Comparison of ENCODE assay signal across 25 mouse cellular contexts in the genomic region with DNA sequence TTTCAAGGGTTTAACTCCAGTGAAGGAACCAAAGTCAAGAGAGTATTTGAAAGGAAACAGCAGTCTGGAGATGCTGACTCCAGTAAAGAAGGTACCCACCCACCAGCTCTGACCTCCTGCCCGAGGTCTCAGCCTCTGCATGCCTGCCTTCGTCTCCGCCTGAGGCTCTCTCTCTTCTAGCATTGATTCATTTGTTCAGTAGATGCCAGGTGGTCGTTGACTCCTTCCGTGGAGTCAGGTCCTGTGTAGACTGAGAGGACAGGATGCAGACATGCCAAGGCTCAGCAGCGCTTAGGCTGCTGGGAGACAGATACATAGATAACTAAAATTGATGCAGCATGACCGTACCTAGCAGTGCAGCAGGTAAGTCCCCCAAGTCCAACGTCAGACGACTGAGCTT. TPM values are rescaled to one million over a fixed set of nuclear protein-coding genes. Genes with fewer than 3 reads are reported as not detected.
A peak's percentile ranks its signal among the peaks of the same experiment; 100 is the strongest.
DNase-seq lines count a peak whose midpoint lies in the region; ATAC-seq lines count a peak whose summit lies in the region.
"Had no signal": no experiment of that assay in that cellular context is flagged by ENCODE, and none has a peak within 500 bp of the region (broad histone marks: within the 10 kb centered on the region; RNA-seq: fewer than 3 reads in every experiment).

No protein-coding gene starts in this region.

- no peaks in the 10 kb centered on the region for H3K27me3 ChIP-seq in midbrain, embryonic 11.5 days (ENCODE audit: control insufficient read depth, insufficient read depth, low read length)
- no peaks in the 10 kb centered on the region for H3K27me3 ChIP-seq in midbrain, embryonic 13.5 days
- H3K27me3 ChIP-seq: CH12.LX, Patski had no signal

- peak; percentile 75 for DNase-seq in heart, adult 11 months
- DNase-seq in heart, postnatal 25 days (ENCODE audit: low spot score), result no peak
- DNase-seq in midbrain, embryonic 11.5 days (ENCODE audit: low spot score, missing footprints), result peak; percentile 51
- DNase-seq: adrenal gland, adult 2 months; adrenal gland, adult 8-10 months; adrenal gland, postnatal 10 days; adrenal gland, postnatal 14 days; adrenal gland, postnatal 25 days; adrenal gland, postnatal 36 days; B cell, adult 2 months; cerebellum, adult 11 months; cerebellum, adult 11-12 months; cerebellum, adult 18-20 months had no signal

- H3K9me3 ChIP-seq in midbrain, embryonic 11.5 days (ENCODE audit: control insufficient read depth, low read length), result no peaks in the 10 kb centered on the region
- no peaks in the 10 kb centered on the region for H3K9me3 ChIP-seq in midbrain, embryonic 13.5 days
- H3K9me3 ChIP-seq: G1E had no signal

- H3K27ac ChIP-seq in midbrain, embryonic 11.5 days (ENCODE audit: low read depth, low read length), result no peak overlapping the region
- no peak overlapping the region for H3K27ac ChIP-seq in midbrain, embryonic 13.5 days

- ATAC-seq in midbrain, embryonic 11.5 days (ENCODE audit: low FRiP score), result no peak
- ATAC-seq in midbrain, embryonic 13.5 days, result no peak
- ATAC-seq: activated CD4-positive, CD25-positive, alpha-beta regulatory T cell, adult 4 months; CD4-positive, CD25-positive, alpha-beta regulatory T cell, adult 4 months; Patski had no signal

- intact Hi-C loops in heart, postnatal 25 days (cut with DNase I), result no loop called here

- no peak overlapping the region for H3K4me3 ChIP-seq in midbrain, embryonic 11.5 days (ENCODE audit: low read depth, low read length)
- H3K4me3 ChIP-seq in midbrain, embryonic 13.5 days (replicated peaks), result no peak overlapping the region

- 0 out of 2 replicates have a peak, but pooled peaks cover 2% of the 10 kb centered on the region for H3K4me1 ChIP-seq in midbrain, embryonic 11.5 days (ENCODE audit: control insufficient read depth, insufficient read depth, low read length)
- no peaks in the 10 kb centered on the region for H3K4me1 ChIP-seq in midbrain, embryonic 13.5 days (replicated peaks)

- H3K9ac ChIP-seq in midbrain, embryonic 11.5 days (ENCODE audit: low read length), result no peak overlapping the region
- H3K9ac ChIP-seq in midbrain, embryonic 13.5 days (replicated peaks), result no peak overlapping the region

- H3K4me2 ChIP-seq in midbrain, embryonic 11.5 days, result no peak overlapping the region
- no peak overlapping the region for H3K4me2 ChIP-seq in midbrain, embryonic 13.5 days (replicated peaks)

- 89% methylated on average over 9 of the region's 9 CpGs for WGBS in midbrain, embryonic 11.5 days
- 94% methylated on average over 9 of the region's 9 CpGs for WGBS in midbrain, embryonic 13.5 days

- H3K36me3 ChIP-seq in midbrain, embryonic 11.5 days (ENCODE audit: control insufficient read depth, insufficient read depth, low read length), result peaks cover 4% of the 10 kb centered on the region; the same call in 1 of the 2 replicates
- H3K36me3 ChIP-seq in midbrain, embryonic 13.5 days, result peaks cover 50% of the 10 kb centered on the region

RNA-seq across cellular contexts. Expression of a gene that starts 9.3 kb away (rescaled TPM):
- 1 to 10 TPM; 2.4 to 3.9 TPM for total RNA-seq in heart, postnatal 25 days (2021)
- 56.7 and 59.0 TPM in 2 replicates for polyA plus RNA-seq in midbrain, embryonic 11.5 days (2014; fragmentation: Nextera tagmentation; extraction: Ambion mirVana)
- 41.2 and 46.1 TPM in 2 replicates for polyA plus RNA-seq in midbrain, embryonic 13.5 days (2015; fragmentation: Nextera tagmentation; extraction: Ambion mirVana)

RNA-seq across cellular contexts. Expression of a gene that starts 53.9 kb away (rescaled TPM):
- total RNA-seq in heart, postnatal 25 days (2021), result not detected
- polyA plus RNA-seq in midbrain, embryonic 11.5 days (2014; fragmentation: Nextera tagmentation; extraction: Ambion mirVana), result 0.19 TPM in 1 of 2 replicates, not detected in the other
- not detected in 2 replicates for polyA plus RNA-seq in midbrain, embryonic 13.5 days (2015; fragmentation: Nextera tagmentation; extraction: Ambion mirVana)
- total RNA-seq: adrenal gland, adult 18-20 months; adrenal gland, adult 2 months; adrenal gland, adult 8-10 months; adrenal gland, postnatal 10 days; adrenal gland, postnatal 14 days; adrenal gland, postnatal 25 days; adrenal gland, postnatal 36 days; adrenal gland, postnatal 4 days; CH12.LX; ES-E14; G1E; MEL had no signal
- polyA plus RNA-seq: activated CD4-positive, CD25-positive, alpha-beta regulatory T cell, adult 4 months; adrenal gland, adult 2 months; brain, embryonic 14.5 days; C2C12; CD4-positive, CD25-positive, alpha-beta regulatory T cell, adult 4 months; G1E; Patski had no signal
